Mouse (Mus musculus) kidney, adult 9 months (tissue): Measurements from ENCODE around the gene Abcb8.

Source experiments
- DNase-seq: peaks from one replicate; pipeline ENCODE4 v3.0.0; 2022

Abcb8 gene

DNA sequence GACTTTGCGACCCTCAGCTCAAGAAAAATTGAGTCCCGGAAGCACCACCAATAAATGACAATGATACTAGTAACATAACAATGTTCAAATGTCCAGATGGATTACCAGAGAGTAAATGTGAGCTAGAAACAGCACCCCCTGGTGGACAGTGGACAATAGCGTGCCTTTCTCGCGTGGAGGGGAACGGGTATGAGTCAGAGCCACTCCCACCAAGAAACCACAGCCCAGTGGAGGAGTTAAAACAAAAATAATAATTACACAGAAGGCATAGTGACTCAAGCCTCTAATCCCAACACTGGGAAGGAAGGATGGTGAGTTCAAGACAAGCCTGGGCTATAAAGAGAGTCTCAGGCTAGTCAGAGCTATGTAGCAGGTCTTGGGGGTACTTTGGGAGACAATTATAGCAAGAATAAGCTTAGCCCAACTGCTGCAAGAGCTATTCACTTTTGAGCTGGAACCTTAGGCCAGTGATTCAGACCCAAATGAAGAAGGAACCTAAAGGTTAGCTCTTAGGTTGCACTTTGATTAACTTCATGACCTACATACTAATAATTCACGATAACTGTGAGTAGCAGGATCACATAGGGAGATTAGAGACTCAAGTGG, at the start of gene Abcb8:
Abcb8 (plus strand) TSS at position 272 of the 606 bp plus-strand sequence.
- peak; percentile 88 for DNase-seq

GRCm38 (mm10) chr5:24343977-24344436, 49.5 kb upstream of the Abcb8 start:
- no peak for DNase-seq

- DNase-seq, result no peak
These were observed 48.9 kb upstream of the Abcb8 start for GRCm38 (mm10) chr5:24344477-24345051.

DNA sequence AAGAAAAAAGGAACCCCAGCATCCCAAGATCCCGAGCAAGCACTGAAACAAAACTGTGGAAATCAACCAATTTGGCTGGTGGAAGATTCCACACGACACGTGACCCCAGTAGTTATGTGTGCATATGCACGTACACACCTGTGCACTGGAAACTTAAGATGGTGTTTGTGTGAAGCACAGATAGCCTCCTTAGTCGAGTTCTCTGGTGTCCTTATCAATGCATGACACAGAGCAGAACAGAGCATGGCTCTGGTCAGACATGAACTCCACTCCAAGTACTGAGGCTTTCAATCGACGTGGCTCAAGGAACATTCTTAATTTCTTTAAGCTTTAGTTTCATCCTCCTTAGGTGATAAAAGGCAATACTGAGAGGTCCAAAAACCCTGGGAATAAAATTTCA, 47.1 kb upstream of the Abcb8 start:
- DNase-seq, result no peak

DNA sequence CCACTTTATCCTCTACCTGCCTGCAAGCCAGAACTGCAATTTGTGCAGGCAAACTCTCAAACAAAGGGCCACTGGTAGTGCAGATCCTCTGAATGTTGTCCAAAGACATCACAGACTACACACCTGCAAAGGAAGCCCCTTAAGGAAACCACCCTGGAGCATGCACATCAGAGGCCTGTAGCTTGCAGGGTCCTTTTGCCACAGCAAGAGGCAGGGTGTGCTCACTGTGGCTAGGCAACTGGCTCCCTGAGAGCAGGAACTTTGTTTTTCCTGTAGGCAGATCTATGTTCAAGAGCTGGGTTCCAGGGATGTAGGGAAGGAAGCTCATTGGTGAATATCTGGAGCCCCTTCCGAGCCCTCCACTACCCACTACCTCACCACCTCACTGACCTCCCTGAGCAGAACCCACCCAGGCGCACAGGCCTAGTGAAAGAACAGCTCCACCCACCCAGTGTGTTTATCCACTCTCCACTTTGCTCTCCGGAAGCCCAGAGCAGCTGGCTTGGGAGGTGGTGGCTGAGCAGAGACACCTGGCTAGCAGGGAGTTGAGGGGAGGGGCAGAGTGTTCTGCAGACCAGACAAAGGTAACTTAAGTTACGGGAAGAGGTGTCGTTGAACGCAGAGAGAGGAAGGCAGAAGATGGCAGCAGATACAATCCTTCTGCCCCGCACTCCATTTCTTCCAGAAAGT, 46.1 kb upstream of the Abcb8 start:
- DNase-seq, result no peak

DNA sequence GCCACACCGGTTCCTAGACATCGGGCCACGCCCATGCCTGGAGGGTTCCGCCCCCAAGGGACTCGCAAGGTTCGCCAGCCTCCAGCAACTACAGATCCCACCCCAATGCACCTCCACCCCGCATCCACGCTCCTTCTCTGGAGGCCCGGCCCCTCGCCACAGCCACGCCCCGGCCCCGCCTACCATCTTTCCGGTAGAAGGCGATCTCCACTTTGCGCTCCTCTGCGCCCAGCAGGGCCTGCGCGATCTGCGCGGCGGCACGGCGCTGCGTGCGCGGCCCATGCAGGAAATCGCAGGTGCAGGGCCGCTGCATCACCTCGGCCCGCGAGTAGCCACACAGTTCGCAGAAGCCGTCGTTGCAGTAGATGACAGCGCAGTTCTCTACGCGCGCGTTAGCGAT, 45.3 kb upstream of the Abcb8 start:
- DNase-seq, result peak; percentile 60

- no peak for DNase-seq
These were observed 44.9 kb upstream of the Abcb8 start for GRCm38 (mm10) chr5:24348546-24348945.

- no peak for DNase-seq
These were observed 43.4 kb upstream of the Abcb8 start for GRCm38 (mm10) chr5:24350073-24350472.

DNA sequence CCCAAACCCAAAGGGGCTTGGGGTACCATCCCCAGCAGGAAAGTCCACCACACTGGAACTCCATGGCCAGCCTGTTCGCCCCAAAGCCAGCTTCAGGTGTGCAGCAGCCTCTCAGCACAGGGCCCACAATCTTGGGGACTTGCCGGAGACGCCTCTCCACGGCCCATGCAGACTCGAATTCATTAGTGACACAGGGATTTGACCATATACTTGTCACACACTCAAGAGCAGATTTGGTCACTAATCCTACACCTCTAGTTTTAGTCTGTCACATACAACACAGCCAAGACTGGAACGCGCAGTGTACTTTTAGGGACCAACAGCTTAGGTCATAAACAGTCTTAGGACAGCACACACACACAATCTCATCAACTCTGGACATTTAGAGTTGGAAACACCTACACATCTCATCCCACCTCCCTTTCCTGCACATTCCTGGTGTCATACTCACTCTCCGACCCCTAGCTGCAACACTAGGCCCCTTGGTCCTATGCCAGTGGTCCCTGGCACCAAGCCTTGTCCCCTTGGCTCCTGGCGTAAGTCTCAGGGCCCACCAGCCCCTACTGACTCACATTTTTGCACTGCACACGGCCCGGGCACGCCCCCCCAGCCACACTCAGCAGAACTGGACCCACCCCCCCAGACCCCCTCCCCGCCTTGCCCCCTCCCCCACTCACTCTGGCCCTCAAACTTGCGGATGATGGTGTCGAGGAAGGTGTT, 42.8 kb upstream of the Abcb8 start:
- DNase-seq, result no peak

DNA sequence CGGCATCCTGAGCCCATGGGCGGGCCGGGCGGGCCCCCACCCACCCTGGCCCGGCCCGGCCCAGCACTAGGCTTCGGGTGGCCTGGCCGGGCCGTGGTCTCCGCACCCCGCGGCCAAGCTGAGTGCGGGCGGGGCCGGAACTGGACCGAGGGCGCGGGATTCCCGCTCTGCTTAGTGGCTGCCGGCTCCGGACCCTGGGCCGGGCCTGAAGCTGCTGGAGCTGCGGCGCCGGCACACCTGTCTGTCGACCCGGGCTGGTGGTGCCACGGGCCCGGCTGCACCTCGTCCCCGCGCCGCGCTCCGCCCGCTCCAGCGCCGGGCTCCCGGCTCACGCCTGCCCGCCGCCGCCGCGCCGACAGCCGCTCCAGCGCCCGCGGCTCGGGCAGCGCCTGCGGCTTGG, 42.2 kb upstream of the Abcb8 start, which contains the start of gene Kcnh2:
Kcnh2 (minus strand) TSS at position 327 of the 400 bp plus-strand sequence.
- DNase-seq, result no peak

DNA sequence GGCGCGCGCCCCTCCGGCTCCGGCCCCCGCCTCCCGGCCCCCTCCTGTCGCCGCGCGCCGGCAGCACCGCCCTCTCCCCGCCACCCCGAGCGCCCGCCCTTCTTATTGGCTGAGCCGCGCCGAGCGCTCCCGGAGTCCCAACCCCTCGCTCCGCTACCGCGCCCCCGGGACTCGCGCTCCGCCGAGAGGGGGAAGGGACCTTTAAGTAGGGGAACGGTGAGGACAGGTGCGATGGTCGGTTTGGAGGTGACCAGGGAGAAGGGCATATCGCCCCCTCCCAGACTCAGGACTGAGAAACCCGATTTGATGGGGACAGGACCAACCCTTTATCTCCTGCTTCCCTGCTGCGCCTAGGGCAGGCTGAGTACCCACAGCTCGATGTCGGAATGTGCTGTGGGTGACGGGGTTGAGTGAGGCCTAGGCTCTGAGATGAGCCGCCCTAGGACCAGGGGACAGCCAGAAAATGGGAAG, 41.7 kb upstream of the Abcb8 start:
- DNase-seq, result peak; percentile 35

- DNase-seq, result no peak
These were observed 41.1 kb upstream of the Abcb8 start for GRCm38 (mm10) chr5:24352251-24352859.

- no peak for DNase-seq
These were observed 40.1 kb upstream of the Abcb8 start for GRCm38 (mm10) chr5:24353327-24353726.

- DNase-seq, result no peak
These were observed 36.7 kb upstream of the Abcb8 start for GRCm38 (mm10) chr5:24356764-24357163.

DNA sequence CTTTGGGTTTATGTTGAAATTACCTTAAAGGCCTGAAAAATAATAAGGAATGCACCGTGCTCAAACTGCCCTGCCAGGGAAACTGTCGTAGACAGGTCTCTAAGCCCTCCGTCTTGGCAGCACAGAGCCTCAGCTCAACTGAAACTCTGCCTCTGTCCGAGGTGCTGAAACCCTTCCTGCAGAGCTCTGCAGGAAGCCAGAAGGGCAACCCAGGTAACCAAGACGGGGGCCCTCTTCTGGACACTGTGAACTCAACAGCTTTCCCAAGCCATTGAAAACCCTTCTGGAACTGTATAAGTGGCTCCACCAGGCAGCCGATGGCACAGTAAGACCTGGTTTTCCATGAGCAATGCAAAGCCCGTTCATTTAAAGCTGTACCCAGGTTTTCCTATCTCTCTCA, 36.0 kb upstream of the Abcb8 start:
- peak; percentile 81 for DNase-seq

GRCm38 (mm10) chr5:24360792-24361454, 32.5 kb upstream of the Abcb8 start:
- DNase-seq, result peak; percentile 85

GRCm38 (mm10) chr5:24363467-24363866, 30.0 kb upstream of the Abcb8 start:
- DNase-seq, result no peak

DNA sequence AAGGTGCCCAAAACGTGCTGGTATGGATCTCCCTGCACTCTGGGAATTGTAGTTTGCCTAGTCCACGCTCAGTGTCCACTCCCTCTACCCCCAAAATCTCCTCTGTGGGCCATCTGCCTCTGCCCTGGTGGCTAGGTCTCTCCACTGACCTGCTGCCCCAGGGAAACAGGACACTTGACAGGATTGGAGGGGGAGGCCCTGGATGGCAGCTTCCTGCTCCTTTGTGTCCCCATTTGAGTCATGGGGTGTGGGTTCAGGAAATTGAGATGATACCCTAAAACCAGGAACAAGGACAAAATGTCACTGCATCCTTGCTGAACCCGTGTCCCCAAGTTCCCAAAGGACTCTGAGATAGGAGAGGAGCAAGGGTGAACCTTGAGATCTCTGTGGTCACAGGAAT, 29.4 kb upstream of the Abcb8 start:
- no peak for DNase-seq

GRCm38 (mm10) chr5:24364508-24364907, 29.0 kb upstream of the Abcb8 start, which contains the start of gene Nos3:
TSS of gene Nos3 (plus strand) at chr5:24364810.
- peak; percentile 43 for DNase-seq

- no peak for DNase-seq
These were observed 28.5 kb upstream of the Abcb8 start for GRCm38 (mm10) chr5:24364963-24365362.

DNA sequence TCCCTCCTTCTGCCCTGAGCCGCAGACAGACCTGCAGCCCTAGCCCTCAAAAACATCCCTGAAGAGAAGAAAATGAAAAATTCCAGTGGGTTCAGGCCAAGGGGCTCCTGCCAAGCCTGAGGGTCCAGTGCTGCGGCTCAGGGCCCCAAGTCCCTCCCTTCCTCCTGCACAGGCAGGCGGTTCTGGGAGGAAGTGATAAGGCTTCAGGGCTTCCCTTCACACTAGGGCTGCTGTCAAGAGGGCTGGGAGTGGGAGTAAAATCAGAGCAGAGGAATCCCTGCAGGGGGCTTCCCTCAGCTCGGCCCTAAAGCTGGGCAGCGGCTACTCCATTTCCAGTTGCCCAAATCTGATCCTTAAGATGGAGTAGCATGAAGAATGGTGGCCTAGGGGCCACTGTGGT, 27.9 kb upstream of the Abcb8 start:
- no peak for DNase-seq

- DNase-seq, result no peak
These were observed 27.0 kb upstream of the Abcb8 start for GRCm38 (mm10) chr5:24366426-24366825.
